Mouse (Mus musculus) layer of hippocampus, adult 9-10 months (tissue): Measurements from ENCODE around the gene Adh1.

Experiments
- DNase-seq: peaks from one replicate; pipeline ENCODE4 v3.0.0; 2022; ENCODE audit warnings: low spot score

The Adh1 gene

DNA sequence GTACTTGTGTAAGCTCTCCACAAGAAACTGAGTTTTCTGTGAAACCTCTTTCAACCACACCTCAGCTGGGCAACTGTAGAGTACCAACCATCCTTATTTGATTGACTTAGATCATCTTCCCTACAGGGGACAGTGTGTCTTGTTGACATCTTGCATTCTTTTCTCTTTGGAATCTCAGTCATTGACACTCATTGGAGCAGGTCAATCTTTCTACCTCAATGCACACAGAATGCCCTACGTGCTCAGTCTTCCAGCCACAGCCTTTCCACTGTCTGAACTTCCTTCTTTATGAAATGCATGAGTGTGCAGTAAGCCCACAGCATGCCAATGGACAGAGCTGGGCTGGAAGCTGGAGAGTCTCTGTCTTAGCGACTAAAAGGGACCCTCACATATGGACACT lies 29.9 kb downstream of the Adh1 start:
- DNase-seq = no peak

GRCm38 (mm10) chr3:138291529-138292117 lies 30.8 kb downstream of the Adh1 start:
- DNase-seq = no peak

GRCm38 (mm10) chr3:138293298-138293895 lies 32.6 kb downstream of the Adh1 start:
- DNase-seq = no peak

DNA sequence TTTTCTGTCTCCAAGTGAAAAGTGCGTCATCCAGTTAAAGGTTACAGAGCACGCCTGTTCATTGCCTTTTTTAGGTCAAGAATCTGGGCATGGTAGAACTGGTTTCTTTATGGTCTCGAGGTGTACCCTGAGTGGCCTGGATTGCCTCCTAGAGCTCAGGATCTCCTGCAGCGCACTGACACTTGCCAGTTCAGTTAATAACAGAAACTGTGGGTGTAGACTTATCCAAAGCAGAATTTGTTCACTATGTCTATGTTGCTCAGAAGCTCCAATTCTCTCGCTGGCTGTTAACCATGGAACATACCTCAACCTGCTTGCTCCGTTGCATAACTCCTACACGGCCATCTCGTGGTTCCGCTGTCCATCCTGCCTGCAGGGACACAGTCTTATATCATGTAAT lies 39.3 kb downstream of the Adh1 start:
- no peak for DNase-seq

DNA sequence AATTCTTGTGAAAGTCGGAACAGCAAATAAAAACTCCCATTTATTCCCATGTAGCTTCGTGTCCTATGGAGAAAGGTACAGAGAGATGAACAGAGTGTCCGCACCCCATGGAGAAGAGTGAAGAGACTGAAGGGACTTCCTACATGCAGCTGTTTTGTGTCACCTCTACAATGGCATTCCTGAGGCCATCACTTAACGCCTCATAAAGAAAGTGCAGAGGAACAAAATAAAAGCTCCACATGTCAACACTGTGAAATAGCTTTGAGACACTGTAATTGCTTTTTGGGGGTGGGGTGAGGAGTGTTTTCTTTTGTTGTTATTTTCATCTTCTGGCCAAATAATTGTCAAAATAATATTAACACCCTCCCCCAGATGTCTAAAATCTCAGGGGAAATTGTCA lies 41.9 kb downstream of the Adh1 start:
- no peak for DNase-seq

DNA sequence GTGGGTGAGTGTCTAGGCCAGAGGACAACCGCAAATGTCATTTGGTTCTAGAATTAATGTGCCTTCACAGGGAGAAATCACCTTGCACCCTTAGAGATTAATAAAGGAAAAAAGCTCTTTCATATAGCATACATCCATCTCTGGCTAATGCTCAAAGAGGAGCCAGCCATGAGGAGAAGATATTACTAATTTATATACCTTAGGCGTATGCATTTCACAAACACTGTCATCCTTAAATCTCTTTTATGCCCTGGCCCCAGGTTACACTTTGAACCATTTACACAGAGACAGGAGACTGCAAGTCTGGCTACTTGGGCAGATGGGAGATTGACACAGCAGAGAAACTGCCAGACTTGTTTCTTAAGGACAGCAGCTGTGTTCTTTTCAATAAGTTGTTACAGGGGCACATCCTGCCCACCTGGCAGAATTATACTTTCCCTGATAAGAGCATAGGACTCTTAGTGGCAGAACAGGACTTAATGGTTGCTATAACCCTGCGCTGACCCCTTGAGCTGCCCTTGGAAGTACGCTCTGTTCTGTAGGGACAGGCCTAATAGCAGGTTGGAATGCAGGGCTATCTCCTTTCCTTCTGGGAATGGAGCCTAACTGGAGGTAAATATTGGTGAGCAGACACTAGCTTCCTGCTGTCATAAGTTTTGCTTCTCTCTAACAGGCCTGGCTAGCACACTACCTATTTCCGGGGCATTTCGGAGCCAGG lies 43.1 kb downstream of the Adh1 start:
- DNase-seq = no peak

- no peak for DNase-seq
Measured at GRCm38 (mm10) chr3:138304489-138304871, 43.7 kb downstream of the Adh1 start.

- no peak for DNase-seq
Measured at GRCm38 (mm10) chr3:138305486-138306289, 44.9 kb downstream of the Adh1 start.

DNA sequence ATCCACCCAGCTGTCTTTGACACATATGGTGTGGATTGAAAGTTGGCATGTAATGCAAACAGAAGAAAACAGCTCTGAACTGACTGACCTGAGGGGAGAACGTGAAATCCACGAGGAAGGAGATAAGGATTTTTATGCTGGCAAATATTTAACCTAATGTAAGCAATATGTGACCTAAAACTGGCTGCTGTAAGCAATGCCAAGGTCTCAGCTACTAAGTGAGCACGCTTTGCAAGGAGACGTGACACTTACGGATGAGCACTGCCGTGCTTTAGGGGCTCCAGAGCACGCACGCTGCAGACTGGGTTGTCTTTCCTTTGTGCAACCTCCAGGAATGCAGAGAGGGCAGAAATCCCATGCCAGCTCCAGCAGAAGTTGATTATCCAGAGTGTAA lies 45.5 kb downstream of the Adh1 start:
- no peak for DNase-seq

DNA sequence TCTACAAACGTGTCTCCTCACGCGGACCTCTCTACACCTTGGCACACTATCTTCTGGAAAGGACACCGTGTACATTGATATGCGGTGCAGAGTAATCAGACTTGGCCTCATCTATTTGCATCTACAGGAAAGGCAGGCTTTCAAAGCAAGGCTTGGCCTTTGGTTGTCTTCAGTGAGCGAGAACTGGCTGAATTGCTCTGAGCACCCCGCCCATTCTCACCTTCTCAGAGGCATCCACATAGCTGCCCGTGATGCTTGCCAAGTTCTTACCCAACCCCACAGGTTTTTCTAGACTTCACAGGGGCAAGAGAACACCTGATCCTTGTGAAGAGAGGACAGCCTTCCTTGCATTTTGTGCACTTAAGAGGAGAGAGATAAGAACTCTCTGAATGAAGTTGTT lies 49.1 kb downstream of the Adh1 start:
- no peak for DNase-seq

GRCm38 (mm10) chr3:138311015-138311414 lies 50.2 kb downstream of the Adh1 start:
- no peak for DNase-seq

DNA sequence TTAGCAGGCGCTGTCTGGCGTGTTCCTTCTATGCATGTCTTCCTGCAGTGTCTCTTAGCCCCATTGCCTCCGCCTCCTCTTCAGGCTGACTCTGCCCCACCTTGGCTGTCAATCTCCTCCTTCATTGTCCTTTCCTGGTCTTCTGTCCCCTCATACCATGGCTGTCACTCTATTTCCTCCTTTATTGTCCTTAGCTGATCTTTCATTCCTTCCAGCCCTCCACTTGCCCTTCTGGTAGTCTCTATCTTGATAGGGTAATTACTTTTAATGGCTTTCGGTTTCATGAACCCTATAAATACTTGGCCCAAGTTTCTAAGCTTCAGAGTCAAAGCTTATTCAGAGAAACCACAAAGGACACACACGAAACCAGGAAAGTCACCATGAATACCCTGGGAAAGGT lies 52.2 kb downstream of the Adh1 start, which contains the start of gene Adh6a:
TSS of gene Adh6a (plus strand) at position 322 of the 400 bp plus-strand sequence.
- DNase-seq = no peak

DNA sequence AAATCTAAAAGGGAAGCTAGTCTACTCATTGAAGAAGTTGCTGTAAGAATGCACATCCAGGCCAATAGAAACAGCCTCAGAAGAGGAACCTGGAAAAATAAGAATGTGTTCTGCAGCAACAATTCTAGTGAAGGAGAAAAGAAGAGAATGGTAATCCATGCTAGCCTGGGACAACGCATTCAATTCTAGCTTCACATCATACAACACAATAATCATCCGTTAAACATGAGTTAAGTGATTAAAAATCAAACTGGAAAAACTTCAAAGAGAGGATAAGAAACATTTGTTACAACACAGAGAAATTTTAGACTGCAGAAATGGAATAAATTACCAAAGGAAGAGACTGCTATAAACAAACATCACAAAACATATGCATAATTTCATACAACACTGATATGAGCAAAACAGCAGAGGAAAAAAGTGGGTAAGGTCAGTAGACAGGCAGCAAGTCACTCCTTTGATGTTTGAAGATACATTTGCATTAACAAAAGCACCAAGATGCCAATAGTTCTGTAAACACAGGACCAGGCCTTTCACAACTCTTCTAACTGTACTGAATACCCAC lies 56.2 kb downstream of the Adh1 start:
- DNase-seq = no peak

- DNase-seq = no peak
Measured at GRCm38 (mm10) chr3:138325001-138325400, 64.2 kb downstream of the Adh1 start.

DNA sequence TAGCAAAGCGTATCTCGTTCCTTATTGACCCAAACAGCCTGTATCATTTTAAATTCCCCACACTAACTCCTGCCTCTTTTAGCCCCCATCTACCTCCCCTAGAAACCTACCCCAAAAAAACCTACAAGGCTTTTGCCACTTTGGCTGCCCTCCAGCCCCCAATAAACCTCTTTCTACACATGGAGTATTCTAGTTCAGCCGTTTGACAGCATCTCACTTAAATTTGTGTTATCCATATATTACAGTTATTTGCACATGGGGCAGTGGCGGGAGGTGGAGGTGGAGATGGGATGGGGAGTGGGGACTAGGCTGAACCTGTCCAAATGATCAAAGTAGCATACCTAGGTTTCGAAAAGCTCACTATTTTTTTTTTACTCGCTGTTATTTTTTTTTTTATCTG lies 64.7 kb downstream of the Adh1 start:
- DNase-seq = no peak

DNA sequence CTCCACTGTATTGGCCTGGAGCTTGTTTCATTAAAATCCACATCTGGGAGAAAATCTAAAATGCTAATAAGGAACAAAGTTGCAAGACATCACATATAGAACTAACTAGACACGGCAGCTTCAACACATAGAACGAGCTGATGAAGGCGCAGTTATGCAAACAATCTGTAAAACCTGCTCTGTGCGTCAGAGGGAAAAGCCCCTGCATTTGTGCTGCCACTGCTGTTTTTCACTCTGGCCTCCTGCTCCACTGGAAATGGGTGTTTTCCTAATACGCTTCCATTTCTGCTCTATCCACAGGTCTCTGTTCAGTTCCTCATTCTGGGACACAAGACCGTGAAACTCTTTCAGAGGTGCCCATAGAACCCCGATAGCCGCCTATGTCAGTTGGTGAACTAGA lies 73.1 kb downstream of the Adh1 start:
- no peak for DNase-seq

- no peak for DNase-seq
Measured at GRCm38 (mm10) chr3:138334320-138334719, 73.5 kb downstream of the Adh1 start.

DNA sequence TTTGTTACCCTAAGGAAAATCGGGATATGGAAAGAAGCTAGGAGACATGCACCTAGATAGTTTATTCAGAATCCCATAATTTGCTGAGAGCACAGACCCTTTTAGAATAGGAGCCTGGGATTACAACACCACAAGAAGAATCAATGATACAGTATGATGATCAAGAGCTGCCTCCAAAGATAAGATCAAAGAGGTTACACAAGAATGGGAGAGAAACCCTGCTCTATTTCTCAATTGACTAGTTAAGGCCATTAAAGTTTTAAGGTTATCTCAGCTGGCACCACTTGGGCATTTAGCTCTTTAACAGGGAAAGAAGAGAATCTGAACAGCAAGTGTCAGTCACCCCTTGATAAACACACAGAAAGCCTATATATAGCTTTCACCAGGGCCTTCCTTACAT lies 74.8 kb downstream of the Adh1 start:
- DNase-seq = no peak

DNA sequence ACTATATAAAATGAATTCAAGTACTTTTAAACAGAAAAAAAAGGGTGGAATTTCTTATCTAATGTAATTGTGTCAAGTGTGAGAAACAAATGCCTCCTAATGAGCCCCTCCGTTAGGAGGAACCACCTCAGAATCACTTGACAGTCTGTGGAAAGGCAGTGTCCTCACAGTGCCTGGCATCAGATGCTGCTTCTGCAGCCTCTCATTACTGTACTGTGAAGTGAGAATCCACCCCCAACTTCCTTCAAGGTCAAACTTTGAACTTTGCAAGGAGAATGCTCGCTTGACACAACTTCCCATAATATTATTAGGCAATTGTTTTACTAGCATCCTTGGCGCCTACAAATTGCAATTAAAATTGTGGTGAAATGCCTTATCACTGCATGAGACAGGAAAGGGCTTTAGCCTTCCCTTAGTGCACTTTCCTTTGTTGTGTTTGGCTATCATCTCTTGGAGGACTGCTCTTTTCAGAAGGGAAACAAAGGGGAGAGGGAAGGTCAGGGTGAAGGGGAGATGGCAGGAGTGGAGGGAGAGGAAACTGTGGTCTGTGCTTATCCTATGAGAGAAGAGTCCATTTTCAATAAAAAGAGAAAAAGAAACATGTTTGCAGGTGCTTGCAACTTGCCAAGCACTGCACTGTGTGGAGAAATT lies 75.4 kb downstream of the Adh1 start:
- no peak for DNase-seq
